Mouse (Mus musculus): ENCODE results near the gene Pabpn1.

DNA sequence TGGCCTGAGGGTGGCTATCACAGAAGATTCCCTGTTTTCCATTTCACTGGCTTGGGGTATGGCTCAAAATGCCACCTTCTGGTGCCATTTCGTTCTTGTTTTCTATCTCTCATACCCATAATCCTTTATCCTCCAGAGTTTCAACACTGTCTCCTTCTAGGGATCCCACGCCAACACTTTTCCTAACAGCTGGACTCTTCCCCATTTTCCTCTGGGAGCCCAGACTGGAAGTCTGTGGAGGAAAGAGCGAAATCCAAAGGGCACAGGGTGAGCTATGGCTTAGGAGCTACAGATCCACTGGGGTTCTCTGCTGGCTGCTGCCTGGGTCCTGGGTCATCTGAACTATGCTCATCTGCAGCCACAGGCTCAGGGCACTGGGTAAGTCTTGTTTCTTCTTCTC, 18.1 kb upstream of the Pabpn1 start:
- TF ChIP-seq CTCF (conservative IDR thresholded peaks at IDR 0.05; ENCODE audit: insufficient read depth, insufficient read length, low read depth, low read length) = no peak
- TF ChIP-seq POLR2A (IDR thresholded peaks at IDR 0.05; ENCODE audit: low read depth, low read length) = no peak

Data from kidney, adult 2 months (tissue).